Mouse (Mus musculus) lung, embryonic 14.5 days (tissue): ENCODE results near the gene Acox1. TPM values are rescaled to one million over a fixed set of nuclear protein-coding genes. Genes with fewer than 3 reads are reported as not detected.

Experiments used
- ATAC-seq: fragments of 200-750 bp; cut with Nextera tagmentation; 2 replicates; pipeline ENCODE4 v1.8.0; 2017; ENCODE audit warnings: mild to moderate bottlenecking, moderate TSS enrichment, moderate library complexity; ENCODE audit not compliant: insufficient read depth
- DNase-seq: peaks from one replicate; pipeline ENCODE4 v3.0.0-alpha.2; 2015
- H3K27ac ChIP-seq: fragments of 300-500 bp; sonication (generic); 2 replicates; pipeline ENCODE4 v1.5.1; 2014; ENCODE audit warnings: low read depth, mild to moderate bottlenecking, moderate library complexity
- H3K27me3 ChIP-seq: fragments of 300-500 bp; sonication (generic); 2 replicates; pipeline ENCODE4 v1.6.1; 2014; ENCODE audit warnings: low read length, control low read depth; ENCODE audit not compliant: insufficient read depth
- H3K36me3 ChIP-seq: fragments of 300-500 bp; sonication (generic); 2 replicates; pipeline ENCODE4 v1.6.1; 2014; ENCODE audit warnings: control low read depth; ENCODE audit not compliant: insufficient read depth
- H3K4me1 ChIP-seq: fragments of 300-500 bp; sonication (generic); 2 replicates; pipeline ENCODE4 v1.6.1; 2014; ENCODE audit warnings: antibody characterized with exemption, control low read depth; ENCODE audit not compliant: insufficient read depth
- H3K4me2 ChIP-seq: fragments of 300-500 bp; sonication (generic); 2 replicates; pipeline ENCODE4 v1.6.1; 2014; ENCODE audit warnings: mild to moderate bottlenecking
- H3K4me3 ChIP-seq: fragments of 300-500 bp; sonication (generic); 2 replicates; pipeline ENCODE4 v1.5.1; 2014; ENCODE audit warnings: low read depth, low read length
- H3K9ac ChIP-seq: fragments of 300-500 bp; sonication (generic); 2 replicates; pipeline ENCODE4 v1.6.1; 2014
- H3K9me3 ChIP-seq: fragments of 300-500 bp; sonication (generic); 2 replicates; pipeline ENCODE4 v1.6.1; 2016; ENCODE audit warnings: low read depth, low read length, control low read depth
- CTCF ChIP-seq: IDR thresholded peaks from 2 replicates; pipeline ENCODE4 v1.5.1; 2016; ENCODE audit warnings: antibody characterized with exemption, low read depth
- WGBS: fragments of 180-500 bp; shearing (Covaris S2); extraction: QIAGEN DNeasy Blood & Tissue Kit; methylation state at CpG from one replicate; pipeline ENCODE4 v1.1.7; 2014; 5-methylcytosine and 5-hydroxymethylcytosine counted together
- polyA plus RNA-seq: library from polyadenylated mRNA; unstranded; fragments of >200 nt; fragmentation: Nextera tagmentation; extraction: Ambion mirVana; gene quantifications from 2 replicates; pipeline ENCODE4 v1.2.1, GENCODE M21; 2014

Gene Acox1
- polyA plus RNA-seq, 1 experiment from 2014 or later: 22.1 TPM

GRCm38 (mm10) chr11:116161312-116161711 lies 37.5 kb downstream of the Acox1 start:
- ATAC-seq (no peak), DNase-seq (no peak)
- 43% methylated on average over 12 of the region's 12 CpGs for WGBS
- Histone ChIP-seq H3K27ac (no peak overlapping the region), H3K36me3 (peaks cover 77% of the 10 kb centered on the region), H3K4me1 (peaks cover under 1% of the 10 kb centered on the region; the same call in 1 of the 2 replicates), H3K9ac (no peak overlapping the region), H3K27me3 (no peaks in the 10 kb centered on the region), H3K4me2 (no peak overlapping the region), H3K9me3 (no peaks in the 10 kb centered on the region), H3K4me3 (no peak overlapping the region)
- TF ChIP-seq CTCF: no peak

- Histone ChIP-seq H3K27ac (no peak overlapping the region), H3K4me3 (no peak overlapping the region), H3K4me2 (no peak overlapping the region), H3K27me3 (no peaks in the 10 kb centered on the region), H3K9ac (no peak overlapping the region), H3K9me3 (no peaks in the 10 kb centered on the region), H3K36me3 (peaks cover 96% of the 10 kb centered on the region), H3K4me1 (no peaks in the 10 kb centered on the region)
- WGBS: 89% methylated on average over 2 of the region's 2 CpGs
- ATAC-seq: no peak
- DNase-seq: no peak
- no peak for TF ChIP-seq CTCF
Observed at GRCm38 (mm10) chr11:116150960-116151359, 47.9 kb downstream of the Acox1 start.

- DNase-seq (no peak), ATAC-seq (no peak)
- H3K4me1 ChIP-seq: no peaks in the 10 kb centered on the region
- H3K4me3 ChIP-seq: no peak overlapping the region
- WGBS: 80% methylated on average over 6 of the region's 6 CpGs
- H3K9ac ChIP-seq: no peak overlapping the region
- H3K36me3 ChIP-seq: peaks cover 97% of the 10 kb centered on the region
- H3K27me3 ChIP-seq: no peaks in the 10 kb centered on the region
- no peaks in the 10 kb centered on the region for H3K9me3 ChIP-seq
- no peak for TF ChIP-seq CTCF
- no peak overlapping the region for H3K27ac ChIP-seq
- no peak overlapping the region for H3K4me2 ChIP-seq
Observed at GRCm38 (mm10) chr11:116149341-116149740, 49.5 kb downstream of the Acox1 start.

GRCm38 (mm10) chr11:116148761-116149221 lies 50.1 kb downstream of the Acox1 start:
- Histone ChIP-seq H3K9ac (no peak overlapping the region), H3K4me1 (no peaks in the 10 kb centered on the region), H3K27me3 (no peaks in the 10 kb centered on the region), H3K4me2 (no peak overlapping the region), H3K4me3 (no peak overlapping the region), H3K9me3 (no peaks in the 10 kb centered on the region), H3K27ac (no peak overlapping the region), H3K36me3 (peaks cover 97% of the 10 kb centered on the region)
- WGBS: 42% methylated on average over 20 of the region's 20 CpGs
- no peak for DNase-seq
- TF ChIP-seq CTCF: no peak
- ATAC-seq: no peak

GRCm38 (mm10) chr11:116146294-116146985 lies 52.4 kb downstream of the Acox1 start:
- DNase-seq: peak; percentile 32
- H3K4me1 ChIP-seq: no peaks in the 10 kb centered on the region
- no peaks in the 10 kb centered on the region for H3K27me3 ChIP-seq
- H3K36me3 ChIP-seq: peaks cover 92% of the 10 kb centered on the region
- TF ChIP-seq CTCF: no peak
- H3K9me3 ChIP-seq: no peaks in the 10 kb centered on the region
- 0 out of 2 replicates have a peak overlapping the region, but pooled peaks have one; percentile 1 for H3K27ac ChIP-seq
- no peak overlapping the region for H3K4me3 ChIP-seq
- ATAC-seq: no peak
- WGBS: 74% methylated on average over 25 of the region's 25 CpGs
- H3K9ac ChIP-seq: no peak overlapping the region
- H3K4me2 ChIP-seq: no peak overlapping the region

- ATAC-seq (no peak), DNase-seq (no peak)
- Histone ChIP-seq H3K9me3 (no peaks in the 10 kb centered on the region), H3K4me1 (no peaks in the 10 kb centered on the region), H3K27ac (no peak overlapping the region; the same call in 1 of the 2 replicates), H3K27me3 (no peaks in the 10 kb centered on the region), H3K36me3 (peaks cover 85% of the 10 kb centered on the region), H3K9ac (no peak overlapping the region), H3K4me3 (no peak overlapping the region), H3K4me2 (no peak overlapping the region)
- no peak for TF ChIP-seq CTCF
- WGBS: 69% methylated on average over 18 of the region's 18 CpGs
Observed at GRCm38 (mm10) chr11:116145481-116146293, 53.2 kb downstream of the Acox1 start.

- H3K4me3 ChIP-seq: no peak overlapping the region
- ATAC-seq: no peak
- 75% methylated on average over 3 of the region's 3 CpGs for WGBS
Observed at GRCm38 (mm10) chr11:116143468-116143867, 55.4 kb downstream of the Acox1 start.

More at GRCm38 (mm10) chr11:116143468-116143867, 55.4 kb downstream of the Acox1 start:
- Histone ChIP-seq H3K9me3 (no peaks in the 10 kb centered on the region), H3K27ac (no peak overlapping the region), H3K4me1 (no peaks in the 10 kb centered on the region), H3K4me2 (no peak overlapping the region), H3K36me3 (peaks cover 64% of the 10 kb centered on the region), H3K27me3 (no peaks in the 10 kb centered on the region), H3K9ac (no peak overlapping the region)
- no peak for TF ChIP-seq CTCF
- DNase-seq: no peak
